21 mouse cellular contexts compared by ENCODE assay signal in the genomic region with DNA sequence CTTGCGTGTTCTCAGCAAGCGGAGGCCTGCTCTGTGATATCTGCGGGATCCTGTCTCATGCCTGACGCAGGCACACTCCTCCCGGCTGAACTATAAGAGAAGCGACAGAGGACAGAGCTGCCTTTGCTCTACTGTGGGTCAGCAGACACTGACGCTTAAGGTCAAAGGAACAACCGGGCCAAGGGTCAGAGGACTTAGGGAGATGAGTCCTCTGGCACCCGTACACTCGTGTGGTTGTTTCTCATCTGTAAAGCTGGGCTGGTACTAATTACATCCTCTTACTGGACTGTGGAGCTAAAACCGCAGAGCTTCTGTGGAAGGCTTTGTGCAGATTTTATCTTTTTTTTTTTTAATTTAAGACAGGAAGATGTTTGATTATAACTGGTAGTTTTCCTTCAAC. TPM values are rescaled to one million over a fixed set of nuclear protein-coding genes. Genes with fewer than 3 reads are reported as not detected.
DNase-seq lines count a peak whose midpoint lies in the region; ATAC-seq and TF ChIP-seq lines count a peak whose summit lies in the region.
"Had no signal": no experiment of that assay in that cellular context is flagged by ENCODE, and none has a peak within 500 bp of the region (broad histone marks: within the 10 kb centered on the region; RNA-seq: fewer than 3 reads in every experiment).

No protein-coding gene starts in this region.

- ATAC-seq in activated CD4-positive, CD25-positive, alpha-beta regulatory T cell, adult 4 months, result peak; percentile 9
- ATAC-seq in inflammation-experienced regulatory T-cells, adult 6 months, result peak; percentile 20
- no peak for ATAC-seq in neural tube, embryonic 15.5 days (ENCODE audit: low FRiP score)
- ATAC-seq: forebrain, embryonic 14.5 days; hindbrain, postnatal 0 days had no signal

- H3K9me3 ChIP-seq in neural tube, embryonic 15.5 days (replicated peaks), result no peaks in the 10 kb centered on the region
- H3K9me3 ChIP-seq: forebrain, embryonic 10.5 days; heart, embryonic 10.5 days; hindbrain, embryonic 13.5 days had no signal

- peaks cover 13% of the 10 kb centered on the region for H3K4me1 ChIP-seq in kidney, adult 2 months (ENCODE audit: control insufficient read depth, insufficient read depth, low read length)
- H3K4me1 ChIP-seq in neural tube, embryonic 15.5 days, result no peaks in the 10 kb centered on the region
- H3K4me1 ChIP-seq: hindbrain, embryonic 13.5 days had no signal

- WGBS in kidney, adult 2 months, result 66% methylated on average over 11 of the region's 11 CpGs
- WGBS in neural tube, embryonic 15.5 days, result 84% methylated on average over 11 of the region's 11 CpGs

- no peaks in the 10 kb centered on the region for H3K27me3 ChIP-seq in kidney, adult 2 months (replicated peaks; ENCODE audit: control insufficient read depth, insufficient read depth, low read length)
- H3K27me3 ChIP-seq in neural tube, embryonic 15.5 days (replicated peaks), result no peaks in the 10 kb centered on the region
- H3K27me3 ChIP-seq: hindbrain, embryonic 13.5 days had no signal

- no peak for TF ChIP-seq CTCF in kidney, adult 2 months (conservative IDR thresholded peaks at IDR 0.05; ENCODE audit: insufficient read depth, insufficient read length, low read depth, low read length)

- no peak overlapping the region for H3K4me3 ChIP-seq in kidney, adult 2 months (ENCODE audit: insufficient read depth, low read depth, low read length)
- H3K4me3 ChIP-seq in neural tube, embryonic 15.5 days (replicated peaks), result no peak overlapping the region
- H3K4me3 ChIP-seq: erythroblast, embryonic 14.5 days; forebrain, embryonic 10.5 days; heart, embryonic 10.5 days; hindbrain, embryonic 13.5 days had no signal

- no peak overlapping the region for H3K4me2 ChIP-seq in neural tube, embryonic 15.5 days
- H3K4me2 ChIP-seq: hindbrain, embryonic 13.5 days had no signal

- H3K27ac ChIP-seq in kidney, adult 2 months (ENCODE audit: insufficient read depth, low read depth, low read length), result 0 out of 2 replicates have a peak overlapping the region, but pooled peaks have one; percentile 1
- H3K27ac ChIP-seq in neural tube, embryonic 15.5 days (replicated peaks), result no peak overlapping the region
- H3K27ac ChIP-seq: forebrain, embryonic 10.5 days; heart, embryonic 10.5 days; hindbrain, embryonic 13.5 days; hindbrain, postnatal 0 days had no signal

- no peak for TF ChIP-seq POLR2A in kidney, adult 2 months (IDR thresholded peaks at IDR 0.05; ENCODE audit: low read depth, low read length)

- DNase-seq in kidney, adult 2 months, result no peak
- DNase-seq in kidney, adult 8-10 months, result no peak
- DNase-seq in urinary bladder, postnatal 14 days (ENCODE audit: low spot score), result no peak
- DNase-seq in right cerebral cortex, postnatal 4 days, result no peak
- DNase-seq: adrenal gland, postnatal 10 days; cerebellum, adult 11-12 months; cerebellum, adult 9-10 months; cerebellum, postnatal 25 days; gastrocnemius, postnatal 36 days; heart, adult 18-20 months; heart, postnatal 10 days had no signal

- no peaks in the 10 kb centered on the region for H3K36me3 ChIP-seq in kidney, adult 2 months (ENCODE audit: control insufficient read depth, insufficient read depth, low read length)
- H3K36me3 ChIP-seq in neural tube, embryonic 15.5 days, result no peaks in the 10 kb centered on the region
- H3K36me3 ChIP-seq: forebrain, embryonic 10.5 days; G1E; heart, embryonic 10.5 days; hindbrain, embryonic 13.5 days had no signal

- H3K9ac ChIP-seq in neural tube, embryonic 15.5 days (replicated peaks), result no peak overlapping the region
- H3K9ac ChIP-seq: hindbrain, embryonic 13.5 days had no signal

RNA-seq across cellular contexts. Expression of a gene that starts 46.0 kb away (rescaled TPM):
- polyA plus RNA-seq in kidney, adult 2 months (2012; rRNA removed), result 8.4 and 9.5 TPM in 2 replicates
- 10 to 100 TPM; 80.9 to 82.1 TPM for polyA plus RNA-seq in activated CD4-positive, CD25-positive, alpha-beta regulatory T cell, adult 4 months (2017; shearing (Covaris generic))
- 10 to 100 TPM; 70.6 to 96.5 (median 76.2) TPM for polyA plus RNA-seq in inflammation-experienced regulatory T-cells, adult 6 months (2017; shearing (Covaris generic))
- polyA plus RNA-seq in neural tube, embryonic 15.5 days (2015; fragmentation: Nextera tagmentation; extraction: Ambion mirVana), result 9.2 and 15.5 TPM in 2 replicates
- polyA plus RNA-seq: G1E had no signal
